Mouse (Mus musculus) bone marrow, adult 2 months (tissue): ENCODE results near the gene Zfp182. TPM values are rescaled to one million over a fixed set of nuclear protein-coding genes. Genes with fewer than 3 reads are reported as not detected.
A peak's percentile ranks its signal among the peaks of the same experiment; 100 is the strongest.

Source experiments
- H3K27ac ChIP-seq: fragments of 200-500 bp; 2 replicates; pipeline ENCODE4 v1.5.1; 2012; ENCODE audit warnings: low read depth, mild to moderate bottlenecking, control low read depth, inconsistent platforms, low read length; ENCODE audit not compliant: control insufficient read depth, poor library complexity, insufficient read depth
- H3K4me1 ChIP-seq: fragments of 200-500 bp; 2 replicates; pipeline ENCODE4 v1.6.1; 2011; ENCODE audit warnings: low read length; ENCODE audit not compliant: control insufficient read depth, insufficient read depth
- H3K4me3 ChIP-seq: fragments of 200-500 bp; replicated peaks from 2 replicates; pipeline ENCODE3; 2011; ENCODE audit warnings: mild to moderate bottlenecking, low read depth, low read length, control low read depth; ENCODE audit not compliant: control insufficient read depth
- CTCF ChIP-seq: fragments of 200-500 bp; IDR thresholded peaks from 2 replicates; pipeline ENCODE4 v1.5.1; 2011; ENCODE audit warnings: low read length, control low read depth; ENCODE audit not compliant: control insufficient read depth, insufficient read depth
- POLR2A ChIP-seq: fragments of 200-500 bp; IDR thresholded peaks from 2 replicates; pipeline ENCODE4 v1.6.1; 2011; ENCODE audit warnings: low read depth, mild to moderate bottlenecking, control low read depth, low read length, borderline replicate concordance; ENCODE audit not compliant: control insufficient read depth
- WGBS: fragments of 180-500 bp; shearing (Covaris S2); methylation state at CpG from one replicate; pipeline ENCODE4 v1.1.7; 2018; 5-methylcytosine and 5-hydroxymethylcytosine counted together
- polyA plus RNA-seq: library from polyadenylated mRNA; stranded (reverse); fragments of >200 nt; gene quantifications from 2 replicates; pipeline ENCODE4 v1.2.4, GENCODE M21; 2011; ENCODE audit warnings: low replicate concordance; ENCODE audit not compliant: missing spikeins, insufficient read depth, insufficient read length

Gene Zfp182
- polyA plus RNA-seq, result 6.7 and 10.7 TPM in 2 replicates

GRCm38 (mm10) chrX:21061866-21062543 is at the start of gene Zfp182:
Gene Zfp182, minus strand, starts transcription at chrX:21062316.
- H3K4me1 ChIP-seq, result no peaks in the 10 kb centered on the region
- TF ChIP-seq CTCF, result no peak
- TF ChIP-seq POLR2A, result peak; percentile 64
- WGBS, result 15% methylated on average over 25 of the region's 25 CpGs
- peak within 1 kb of the TSS; percentile 98 for H3K4me3 ChIP-seq
- H3K27ac ChIP-seq, result 0 out of 2 replicates have a peak within 1 kb of the TSS, but pooled peaks have one; percentile 45

DNA sequence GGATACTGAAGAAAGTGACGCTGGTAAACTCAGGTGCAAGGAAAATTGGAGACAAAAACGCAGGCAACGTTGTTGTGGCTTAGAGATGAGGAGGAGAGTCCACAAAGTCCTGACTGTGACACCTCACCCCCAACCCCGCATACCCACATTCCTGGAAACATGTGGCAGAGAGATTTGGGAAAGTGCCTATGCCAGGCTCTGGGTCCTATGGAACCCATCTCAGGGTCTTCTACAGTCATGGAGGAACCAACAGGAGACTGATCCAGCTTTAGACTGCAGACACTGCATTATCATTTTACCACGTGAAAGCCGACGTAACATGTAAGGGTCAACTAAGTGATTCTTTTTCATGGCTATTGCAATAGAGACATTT is 27.7 kb upstream of the Zfp182 start:
- Histone ChIP-seq H3K4me3 (no peak overlapping the region), H3K27ac (no peak overlapping the region), H3K4me1 (no peaks in the 10 kb centered on the region)
- WGBS, result 59% methylated on average over 7 of the region's 7 CpGs
- TF ChIP-seq POLR2A (no peak), CTCF (no peak)

DNA sequence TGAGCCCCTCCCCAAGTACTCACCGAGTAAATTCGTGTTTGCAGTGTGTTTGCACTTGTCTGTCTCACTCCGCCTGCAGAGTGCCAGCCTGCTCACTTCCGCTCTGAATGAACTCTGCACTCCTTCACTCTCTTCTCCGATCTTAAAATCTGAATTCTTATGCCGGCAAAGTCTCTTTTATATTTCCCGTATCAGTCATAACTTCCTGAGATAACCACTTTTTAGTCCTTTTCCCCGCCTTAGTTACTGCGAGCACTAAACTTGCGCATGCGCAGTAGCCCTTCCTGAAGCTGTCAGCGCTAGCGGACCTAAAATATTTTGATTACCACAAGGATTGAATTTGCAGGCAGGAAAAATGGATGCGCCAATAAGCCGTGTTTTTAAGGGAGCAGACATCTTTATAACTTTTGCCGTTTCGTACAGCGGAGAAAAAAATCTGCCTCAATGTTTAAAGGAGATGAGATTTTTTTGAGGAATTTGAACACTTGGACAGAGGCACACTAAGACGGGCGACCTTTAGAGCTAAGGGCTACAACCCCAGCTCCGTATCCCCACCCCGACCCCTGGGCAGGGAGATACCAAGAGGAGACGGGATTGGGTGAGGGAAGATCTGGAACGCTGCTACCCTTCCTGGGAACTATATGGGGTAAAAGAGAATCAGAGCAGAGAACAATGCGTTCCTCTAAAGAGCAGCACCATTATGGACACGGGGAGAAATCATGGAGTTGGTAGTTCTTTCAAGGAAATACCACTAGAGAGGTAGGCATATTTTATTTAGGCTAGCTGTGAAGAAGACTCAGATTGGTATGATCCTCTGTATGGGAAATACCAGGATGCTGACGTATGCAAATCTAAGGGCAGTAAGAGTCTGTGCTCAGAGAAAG is 27.1 kb upstream of the Zfp182 start, which contains the start of gene Zfp300:
Gene Zfp300 (minus strand): TSS at position 545 of the 884 bp plus-strand sequence.
- no peak for TF ChIP-seq POLR2A
- Histone ChIP-seq H3K4me1 (no peaks in the 10 kb centered on the region), H3K4me3 (peak within 1 kb of the TSS; percentile 69), H3K27ac (no peak within 1 kb of the TSS)
- WGBS, result 14% methylated on average over 27 of the region's 27 CpGs

- peak overlapping the region; percentile 69 for H3K4me3 ChIP-seq
- WGBS, result 27% methylated on average over 6 of the region's 6 CpGs
- TF ChIP-seq CTCF (no peak), POLR2A (no peak)
- H3K27ac ChIP-seq, result no peak overlapping the region
- no peaks in the 10 kb centered on the region for H3K4me1 ChIP-seq
These were observed 26.5 kb upstream of the Zfp182 start for GRCm38 (mm10) chrX:21088645-21088982.

- Histone ChIP-seq H3K4me3 (no peak within 1 kb of the TSS), H3K4me1 (no peaks in the 10 kb centered on the region), H3K27ac (no peak within 1 kb of the TSS)
- TF ChIP-seq POLR2A, result no peak
- TF ChIP-seq CTCF, result no peak
These were observed 6.0 kb upstream of the Zfp182 start, which contains the start of gene Spaca5 for GRCm38 (mm10) chrX:21068106-21068505. Gene Spaca5, plus strand, starts transcription at chrX:21068406.

DNA sequence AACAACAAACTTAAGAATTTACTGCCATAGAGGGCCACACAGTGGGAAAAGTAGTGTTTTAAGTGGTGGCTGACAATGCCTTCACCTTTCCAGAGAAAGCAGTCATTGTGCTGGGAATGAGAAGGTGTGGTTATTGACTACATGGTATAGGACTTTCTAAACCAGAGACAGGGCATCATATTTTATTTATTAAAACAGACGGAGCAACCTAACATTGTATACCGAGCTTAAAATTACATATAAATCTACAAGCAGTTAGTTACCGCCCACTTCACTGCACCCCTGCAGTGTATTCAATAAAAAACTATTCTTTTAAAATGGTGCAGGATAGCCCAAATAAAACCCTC is 401 bp upstream of the Zfp182 start:
- Histone ChIP-seq H3K27ac (no peak overlapping the region), H3K4me3 (no peak overlapping the region), H3K4me1 (no peaks in the 10 kb centered on the region)
- TF ChIP-seq POLR2A, result no peak
- no peak for TF ChIP-seq CTCF
- 84% methylated on average over 3 of the region's 3 CpGs for WGBS

DNA sequence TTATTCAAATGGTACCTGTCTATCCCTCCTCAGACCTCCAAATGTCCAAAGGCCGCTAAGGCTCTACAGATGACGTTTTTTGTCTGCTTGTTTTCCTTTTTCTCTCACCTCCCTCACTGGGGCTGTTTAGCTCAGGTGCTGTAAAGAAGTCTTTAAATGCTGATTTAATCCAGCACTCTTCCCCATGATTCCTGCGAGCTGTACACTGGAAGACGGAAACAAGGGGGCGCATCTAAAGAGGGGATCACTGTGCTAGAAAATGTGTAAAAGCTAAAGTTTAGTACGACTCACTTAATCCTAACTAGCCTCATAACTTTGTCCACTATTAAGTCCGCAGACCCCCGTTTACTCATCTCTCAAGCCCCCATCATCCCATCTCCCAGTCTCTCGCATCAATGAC is 656 bp downstream of the Zfp182 start:
- Histone ChIP-seq H3K4me1 (no peaks in the 10 kb centered on the region), H3K4me3 (peak overlapping the region; percentile 98), H3K27ac (0 out of 2 replicates have a peak overlapping the region, but pooled peaks have one; percentile 45)
- 14% methylated on average over 9 of the region's 9 CpGs for WGBS
- TF ChIP-seq CTCF (no peak), POLR2A (no peak)

- Histone ChIP-seq H3K27ac (no peak overlapping the region), H3K4me3 (no peak overlapping the region), H3K4me1 (no peaks in the 10 kb centered on the region)
- WGBS, result 48% methylated on average over 1 of the region's 1 CpGs
- TF ChIP-seq POLR2A, result no peak
- TF ChIP-seq CTCF, result no peak
These were observed 81.2 kb downstream of the Zfp182 start for GRCm38 (mm10) chrX:20980901-20981300.

Other genes starting within 250 kb of the Zfp182 start
- 3.7 and 29.4 TPM in 2 replicates for gene Timp1, start 192.2 kb downstream of the Zfp182 start, polyA plus RNA-seq
- 0.47 and 0.50 TPM in 2 replicates for gene Syn1, start 141.3 kb downstream of the Zfp182 start, polyA plus RNA-seq
- gene Cfp, start 130.8 kb downstream of the Zfp182 start, polyA plus RNA-seq, result 64.4 and 170 TPM in 2 replicates
- gene Elk1, start 111.7 kb downstream of the Zfp182 start, polyA plus RNA-seq, result 2.1 and 5.0 TPM in 2 replicates
- 32.4 and 51.5 TPM in 2 replicates for gene Uxt, start 100.3 kb downstream of the Zfp182 start, polyA plus RNA-seq
- not detected in 2 replicates for gene Spaca5, start 6.1 kb upstream of the Zfp182 start, polyA plus RNA-seq
- 0.55 TPM in 1 of 2 replicates, not detected in the other for gene Zfp300, start 27.2 kb upstream of the Zfp182 start, polyA plus RNA-seq
- not detected in 2 replicates for gene Ssxa1, start 53.5 kb upstream of the Zfp182 start, polyA plus RNA-seq
- not detected in 2 replicates for gene Gm21876, start 113.3 kb upstream of the Zfp182 start, polyA plus RNA-seq